Mouse (Mus musculus) forebrain, postnatal 0 days (tissue): ENCODE data around the gene Ly6g6c. TPM values are rescaled to one million over a fixed set of nuclear protein-coding genes. Genes with fewer than 3 reads are reported as not detected.

ENCODE experiments used
- ATAC-seq: fragments of 200-750 bp; cut with Nextera tagmentation; 2 replicates; pipeline ENCODE4 v1.8.0; 2017; ENCODE audit warnings: mild to moderate bottlenecking, moderate library complexity
- DNase-seq: peaks from one replicate; pipeline ENCODE4 v3.0.0-alpha.2; 2015
- H3K27ac ChIP-seq: fragments of 300-500 bp; sonication (generic); 2 replicates; pipeline ENCODE4 v1.5.1; 2014; ENCODE audit warnings: low read depth, mild to moderate bottlenecking, antibody characterized with exemption, low read length, moderate library complexity, mixed read lengths
- H3K27me3 ChIP-seq: fragments of 300-500 bp; sonication (generic); 2 replicates; pipeline ENCODE4 v1.6.1; 2014; ENCODE audit warnings: mild to moderate bottlenecking, low read length, mixed read lengths; ENCODE audit not compliant: insufficient read depth
- H3K36me3 ChIP-seq: fragments of 300-500 bp; sonication (generic); 2 replicates; pipeline ENCODE4 v1.6.1; 2014; ENCODE audit warnings: mild to moderate bottlenecking, moderate library complexity; ENCODE audit not compliant: insufficient read depth
- H3K4me1 ChIP-seq: fragments of 300-500 bp; sonication (generic); 2 replicates; pipeline ENCODE4 v1.6.1; 2014; ENCODE audit warnings: antibody characterized with exemption; ENCODE audit not compliant: insufficient read depth
- H3K4me2 ChIP-seq: fragments of 300-500 bp; sonication (generic); 2 replicates; pipeline ENCODE4 v1.6.1; 2014; ENCODE audit warnings: low read depth, mild to moderate bottlenecking, moderate library complexity
- H3K4me3 ChIP-seq: fragments of 300-500 bp; sonication (generic); 2 replicates; pipeline ENCODE4 v1.5.1; 2014; ENCODE audit warnings: low read depth, low read length, mixed read lengths
- H3K9ac ChIP-seq: fragments of 300-500 bp; sonication (generic); 2 replicates; pipeline ENCODE4 v1.6.1; 2014; ENCODE audit warnings: mild to moderate bottlenecking
- H3K9me3 ChIP-seq: fragments of 300-500 bp; sonication (generic); 2 replicates; pipeline ENCODE4 v1.6.1; 2016; ENCODE audit warnings: low read length
- CTCF ChIP-seq: sonication (generic); IDR thresholded peaks from 2 replicates; pipeline ENCODE4 v1.5.1; 2016; ENCODE audit warnings: antibody characterized with exemption, control low read depth, low read depth
- WGBS: fragments of 180-500 bp; shearing (Covaris S2); extraction: QIAGEN DNeasy Blood & Tissue Kit; methylation state at CpG from one replicate; pipeline ENCODE4 v1.1.7; 2014; 5-methylcytosine and 5-hydroxymethylcytosine counted together
- polyA plus RNA-seq: library from polyadenylated mRNA; unstranded; fragments of >200 nt; fragmentation: Nextera tagmentation; extraction: Ambion mirVana; gene quantifications from 2 replicates; pipeline ENCODE4 v1.2.1, GENCODE M21; 2015
- total RNA-seq: library from RNA; depleted of rRNA; stranded (reverse); fragments of >200 nt; gene quantifications from 2 replicates; pipeline ENCODE4 v1.2.3, GENCODE M21; 2014

Gene Ly6g6c
- total and polyA plus RNA-seq, 2 experiments from 2014 or later = not detected

GRCm38 (mm10) chr17:35020551-35020950, 44.6 kb upstream of the Ly6g6c start:
- Histone ChIP-seq H3K9me3 (no peaks in the 10 kb centered on the region), H3K4me2 (no peak overlapping the region), H3K36me3 (peaks cover 10% of the 10 kb centered on the region), H3K27me3 (no peaks in the 10 kb centered on the region; the same call in 1 of the 2 replicates), H3K9ac (no peak overlapping the region), H3K4me1 (peaks cover 4% of the 10 kb centered on the region; the same call in 1 of the 2 replicates), H3K4me3 (no peak overlapping the region), H3K27ac (no peak overlapping the region)
- no peak for TF ChIP-seq CTCF
- 82% methylated on average over 8 of the region's 8 CpGs for WGBS
- ATAC-seq = no peak
- no peak for DNase-seq

DNA sequence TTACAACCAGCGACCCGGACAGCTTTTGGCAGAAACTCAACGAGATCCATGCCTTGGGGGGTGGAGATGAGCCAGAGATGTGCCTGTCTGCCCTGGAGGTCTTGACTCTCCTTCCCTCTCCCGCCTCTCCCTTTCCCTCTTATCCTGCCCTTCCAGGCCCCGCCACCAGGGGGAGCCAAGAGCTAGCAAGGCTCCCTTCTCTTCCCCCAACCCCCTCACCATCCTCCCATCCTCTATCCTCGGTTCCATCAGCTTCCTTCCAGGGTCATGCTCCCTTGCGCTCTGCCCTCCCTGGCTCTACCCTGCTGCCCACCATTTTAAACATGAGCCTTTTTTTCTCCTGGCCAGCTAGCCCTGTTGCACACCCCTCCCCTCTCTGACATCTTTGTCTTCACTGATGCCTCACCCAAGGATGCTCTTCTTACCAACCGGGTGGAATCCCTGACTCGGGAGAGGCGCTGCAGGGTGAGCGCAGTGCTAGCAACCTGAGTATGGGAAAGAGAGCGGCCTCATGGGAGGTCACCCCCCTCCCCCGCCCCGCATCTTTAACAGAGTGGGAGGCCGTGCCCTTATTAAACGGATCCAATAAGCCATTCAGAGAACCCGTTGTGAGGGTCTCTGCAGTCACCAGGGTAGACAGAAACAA, 43.9 kb upstream of the Ly6g6c start:
- peaks cover 4% of the 10 kb centered on the region; the same call in 1 of the 2 replicates for H3K36me3 ChIP-seq
- no peak overlapping the region for H3K4me3 ChIP-seq
- no peaks in the 10 kb centered on the region; the same call in 1 of the 2 replicates for H3K27me3 ChIP-seq
- TF ChIP-seq CTCF = peak; percentile 95
- DNase-seq = peak; percentile 77
- H3K9me3 ChIP-seq = no peaks in the 10 kb centered on the region
- peak; percentile 66 for ATAC-seq
- no peak overlapping the region for H3K9ac ChIP-seq
- 6% methylated on average over 17 of the region's 17 CpGs for WGBS
- H3K4me2 ChIP-seq = 0 out of 2 replicates have a peak overlapping the region, but pooled peaks have one; percentile 10
- peak overlapping the region; percentile 21; the same call in 1 of the 2 replicates for H3K27ac ChIP-seq
- peaks cover 4% of the 10 kb centered on the region; the same call in 1 of the 2 replicates for H3K4me1 ChIP-seq

DNA sequence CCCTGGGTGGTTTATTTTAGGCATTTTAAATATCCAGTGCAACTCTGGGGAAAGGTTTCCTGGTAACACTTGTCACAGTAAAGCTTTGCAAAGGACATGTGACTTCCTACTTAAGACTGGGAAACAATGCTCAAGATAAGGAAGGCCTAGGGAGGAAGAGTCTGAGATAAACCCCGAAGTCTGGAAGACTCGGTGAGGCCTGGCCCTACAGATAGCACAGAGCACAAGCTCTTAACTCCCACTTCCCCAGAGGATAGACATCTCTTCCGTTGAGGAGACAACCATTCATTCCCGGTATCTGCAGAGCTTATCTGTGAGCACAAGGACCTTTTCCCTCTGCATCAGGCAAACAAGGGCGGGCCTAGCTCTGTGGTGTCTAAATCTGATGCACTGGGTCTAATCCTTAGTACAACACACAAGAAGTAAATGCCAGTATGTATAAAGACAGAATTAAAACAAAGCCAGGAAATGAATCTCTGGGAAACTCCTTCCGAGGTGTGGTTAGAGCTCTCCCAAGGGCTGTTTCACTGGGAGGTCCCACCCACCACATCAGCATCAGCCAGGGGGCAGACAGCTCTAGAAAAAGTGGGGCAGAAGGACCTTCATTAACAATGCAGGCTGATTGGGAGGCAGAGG, 43.2 kb upstream of the Ly6g6c start:
- Histone ChIP-seq H3K4me2 (no peak overlapping the region), H3K4me1 (peaks cover 4% of the 10 kb centered on the region; the same call in 1 of the 2 replicates), H3K27ac (peak overlapping the region; percentile 21; the same call in 1 of the 2 replicates), H3K27me3 (no peaks in the 10 kb centered on the region; the same call in 1 of the 2 replicates), H3K4me3 (no peak overlapping the region), H3K36me3 (no peaks in the 10 kb centered on the region), H3K9me3 (no peaks in the 10 kb centered on the region), H3K9ac (no peak overlapping the region)
- no peak for TF ChIP-seq CTCF
- no peak for DNase-seq
- 62% methylated on average over 6 of the region's 6 CpGs for WGBS
- ATAC-seq = no peak

DNA sequence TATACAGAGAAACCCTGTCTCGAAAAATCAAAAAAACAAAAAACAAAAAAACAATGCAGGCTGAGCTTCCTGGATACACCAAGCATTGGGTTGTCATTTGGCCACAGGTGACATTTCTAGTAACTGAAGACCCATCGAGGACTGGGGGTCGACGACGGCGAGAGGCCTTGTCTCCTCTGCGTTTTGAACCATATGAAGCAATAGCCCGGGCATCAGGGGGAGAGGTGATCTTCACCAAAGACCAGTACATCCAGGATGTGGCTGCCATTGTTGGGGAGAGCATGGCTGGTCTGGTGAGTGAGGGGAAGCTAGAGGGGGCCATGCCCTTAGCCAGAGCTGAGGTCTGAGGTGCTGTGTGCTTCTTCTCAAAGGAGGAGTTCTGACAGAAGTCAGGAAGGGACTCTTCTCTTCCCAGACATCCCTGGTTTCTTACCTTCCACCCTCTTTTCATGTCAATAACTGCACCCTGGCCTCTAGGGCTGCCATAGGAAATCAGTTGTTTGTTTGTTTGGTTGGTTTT, 42.6 kb upstream of the Ly6g6c start:
- no peak for TF ChIP-seq CTCF
- no peak overlapping the region for H3K9ac ChIP-seq
- H3K27ac ChIP-seq = no peak overlapping the region
- no peak overlapping the region for H3K4me3 ChIP-seq
- H3K27me3 ChIP-seq = no peaks in the 10 kb centered on the region; the same call in 1 of the 2 replicates
- H3K4me2 ChIP-seq = no peak overlapping the region
- no peaks in the 10 kb centered on the region for H3K36me3 ChIP-seq
- 91% methylated on average over 8 of the region's 8 CpGs for WGBS
- H3K4me1 ChIP-seq = peaks cover 4% of the 10 kb centered on the region; the same call in 1 of the 2 replicates
- no peaks in the 10 kb centered on the region for H3K9me3 ChIP-seq
- DNase-seq (no peak), ATAC-seq (no peak)

- no peak for ATAC-seq
- WGBS = 82% methylated on average over 5 of the region's 5 CpGs
- no peak overlapping the region for H3K27ac ChIP-seq
- no peak overlapping the region for H3K9ac ChIP-seq
- no peak overlapping the region for H3K4me3 ChIP-seq
- H3K27me3 ChIP-seq = no peaks in the 10 kb centered on the region; the same call in 1 of the 2 replicates
- H3K36me3 ChIP-seq = no peaks in the 10 kb centered on the region
- H3K4me2 ChIP-seq = no peak overlapping the region
- no peak for TF ChIP-seq CTCF
- no peak for DNase-seq
- H3K4me1 ChIP-seq = peaks cover 4% of the 10 kb centered on the region; the same call in 1 of the 2 replicates
- H3K9me3 ChIP-seq = no peaks in the 10 kb centered on the region
Measured at GRCm38 (mm10) chr17:35023221-35023620, 42.0 kb upstream of the Ly6g6c start.

DNA sequence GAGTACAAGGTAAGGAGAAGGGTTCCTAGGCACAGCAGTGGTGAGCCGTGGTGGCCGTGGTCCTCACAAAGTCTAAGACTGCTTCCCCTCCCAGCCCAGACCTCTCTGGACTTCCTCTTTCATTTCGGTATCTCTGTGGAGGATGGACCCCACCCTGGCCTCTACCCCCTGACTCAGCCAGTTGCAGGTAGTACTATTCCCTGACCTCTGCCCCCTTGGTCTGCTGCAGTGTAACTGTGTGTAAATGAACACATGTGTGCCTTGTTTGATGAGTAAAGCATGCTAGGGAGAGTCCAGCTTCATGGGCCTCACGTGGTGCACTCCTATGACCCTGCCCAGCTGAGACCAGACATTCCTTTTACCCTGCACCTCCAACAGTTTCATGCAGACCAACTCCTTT, 41.4 kb upstream of the Ly6g6c start:
- TF ChIP-seq CTCF = no peak
- Histone ChIP-seq H3K36me3 (no peaks in the 10 kb centered on the region), H3K4me1 (peaks cover 4% of the 10 kb centered on the region; the same call in 1 of the 2 replicates), H3K4me3 (no peak overlapping the region), H3K9me3 (no peaks in the 10 kb centered on the region), H3K27me3 (no peaks in the 10 kb centered on the region; the same call in 1 of the 2 replicates), H3K4me2 (no peak overlapping the region), H3K27ac (no peak overlapping the region), H3K9ac (no peak overlapping the region)
- WGBS = 84% methylated on average over 4 of the region's 4 CpGs
- no peak for DNase-seq
- no peak for ATAC-seq

DNA sequence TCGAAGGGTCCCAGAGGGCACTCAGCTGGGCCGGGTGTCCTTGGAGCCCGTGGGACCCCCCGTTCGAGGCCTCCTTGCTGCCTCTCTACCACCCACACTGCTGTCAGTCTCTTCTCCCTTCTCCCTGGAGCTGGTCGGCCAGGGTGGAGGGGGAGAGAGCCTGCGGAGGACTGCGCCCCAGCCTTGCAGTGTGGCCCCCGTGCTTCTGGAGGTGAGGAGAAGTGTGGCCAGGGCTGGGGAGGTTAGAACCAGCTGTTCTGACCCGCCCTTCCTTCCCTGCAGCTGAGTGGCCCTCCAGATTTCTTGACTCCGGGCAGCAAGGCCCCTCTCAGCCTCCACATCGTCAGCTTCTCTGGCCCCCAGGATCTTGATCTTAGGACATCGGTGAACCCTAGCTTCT, 40.9 kb upstream of the Ly6g6c start:
- no peaks in the 10 kb centered on the region; the same call in 1 of the 2 replicates for H3K27me3 ChIP-seq
- no peak overlapping the region for H3K4me2 ChIP-seq
- 83% methylated on average over 12 of the region's 13 CpGs for WGBS
- no peak for TF ChIP-seq CTCF
- H3K4me1 ChIP-seq = peaks cover 4% of the 10 kb centered on the region; the same call in 1 of the 2 replicates
- H3K36me3 ChIP-seq = no peaks in the 10 kb centered on the region
- no peaks in the 10 kb centered on the region for H3K9me3 ChIP-seq
- ATAC-seq (no peak), DNase-seq (no peak)
- H3K9ac ChIP-seq = no peak overlapping the region
- no peak overlapping the region for H3K4me3 ChIP-seq
- H3K27ac ChIP-seq = no peak overlapping the region
